Mouse (Mus musculus) liver, embryonic 14.5 days (tissue): ENCODE measurements around the gene Gm37240. TPM values are rescaled to one million over a fixed set of nuclear protein-coding genes. Genes with fewer than 3 reads are reported as not detected.
A peak's percentile ranks its signal among the peaks of the same experiment; 100 is the strongest.

Source experiments
- ATAC-seq: fragments of 200-750 bp; cut with Nextera tagmentation; 2 replicates; pipeline ENCODE4 v1.8.0; 2017; ENCODE audit warnings: moderate number of reproducible peaks, mild to moderate bottlenecking, moderate library complexity; ENCODE audit not compliant: insufficient read depth
- DNase-seq, 3 experiments: peaks; one replicate each; pipeline ENCODE4 v3.0.0-alpha.2; 2012 to 2013; ENCODE audit warnings: low read depth in 3 of 3, low spot score in 3 of 3
- H3K27ac ChIP-seq: fragments of 300-500 bp; sonication (generic); 2 replicates; pipeline ENCODE4 v1.5.1; 2014; ENCODE audit warnings: moderate library complexity, mild to moderate bottlenecking, control low read depth, inconsistent platforms
- H3K27me3 ChIP-seq: fragments of 300-500 bp; sonication (generic); 2 replicates; pipeline ENCODE4 v1.6.1; 2014; ENCODE audit warnings: mild to moderate bottlenecking, low read length, moderate library complexity; ENCODE audit not compliant: control insufficient read depth, insufficient read depth
- H3K36me3 ChIP-seq: fragments of 300-500 bp; sonication (generic); replicated peaks from 2 replicates; pipeline ENCODE4 v1.6.1; 2014; ENCODE audit warnings: low read depth; ENCODE audit not compliant: control insufficient read depth, insufficient read depth
- H3K4me1 ChIP-seq, 2 experiments: fragments of 200-500 bp in 1 of 2; fragments of 300-500 bp in 1 of 2; sonication (generic) in 1 of 2; replicated peaks; 2 replicates each; pipeline ENCODE4 v1.6.1; 2012 to 2014; ENCODE audit warnings: antibody characterized with exemption in 1 of 2, inconsistent platforms in 1 of 2, low read length in 1 of 2; ENCODE audit not compliant: control insufficient read depth in 2 of 2, insufficient read depth in 2 of 2
- H3K4me2 ChIP-seq: fragments of 300-500 bp; sonication (generic); 2 replicates; pipeline ENCODE4 v1.6.1; 2014; ENCODE audit warnings: low read depth, mild to moderate bottlenecking, control low read depth, moderate library complexity
- H3K4me3 ChIP-seq, 2 experiments: fragments of 200-500 bp in 1 of 2; fragments of 300-500 bp in 1 of 2; sonication (generic) in 1 of 2; 2 replicates each; pipeline ENCODE4 v1.5.1; 2012 to 2014; ENCODE audit warnings: low read depth in 2 of 2, low read length in 2 of 2, mild to moderate bottlenecking in 2 of 2, control low read depth in 1 of 2, inconsistent platforms in 1 of 2, moderate library complexity in 1 of 2; ENCODE audit not compliant: insufficient read depth in 1 of 2
- H3K9ac ChIP-seq: fragments of 300-500 bp; sonication (generic); replicated peaks from 2 replicates; pipeline ENCODE4 v1.6.1; 2014; ENCODE audit warnings: mild to moderate bottlenecking, control low read depth, moderate library complexity
- H3K9me3 ChIP-seq: fragments of 300-500 bp; sonication (generic); 2 replicates; pipeline ENCODE4 v1.6.1; 2016; ENCODE audit warnings: low read length, mixed read lengths; ENCODE audit not compliant: control insufficient read depth
- CTCF ChIP-seq: IDR thresholded peaks from 2 replicates; pipeline ENCODE4 v1.5.1; 2016; ENCODE audit warnings: antibody characterized with exemption, low read depth, control low read depth
- EP300 ChIP-seq: IDR thresholded peaks from 2 replicates; pipeline ENCODE4 v1.6.1; 2016; ENCODE audit warnings: antibody characterized with exemption, low read depth
- WGBS: fragments of 180-500 bp; shearing (Covaris S2); extraction: QIAGEN DNeasy Blood & Tissue Kit; methylation state at CpG from one replicate; pipeline ENCODE4 v1.1.7; 2014; ENCODE audit not compliant: insufficient replicate concordance; 5-methylcytosine and 5-hydroxymethylcytosine counted together
- polyA plus RNA-seq, 2 experiments: library from polyadenylated mRNA; depleted of rRNA in 1 of 2; stranded (reverse) in 1 of 2; unstranded in 1 of 2; fragments of >200 nt; fragmentation: Nextera tagmentation in 1 of 2; extraction: Ambion mirVana in 1 of 2; gene quantifications; 2 replicates each; pipeline versions ENCODE4 v1.2.1 to v1.2.3; 2012 to 2014

Gm37240 gene
- polyA plus RNA-seq, 2 experiments, result 0.03 to 0.30 TPM

DNA sequence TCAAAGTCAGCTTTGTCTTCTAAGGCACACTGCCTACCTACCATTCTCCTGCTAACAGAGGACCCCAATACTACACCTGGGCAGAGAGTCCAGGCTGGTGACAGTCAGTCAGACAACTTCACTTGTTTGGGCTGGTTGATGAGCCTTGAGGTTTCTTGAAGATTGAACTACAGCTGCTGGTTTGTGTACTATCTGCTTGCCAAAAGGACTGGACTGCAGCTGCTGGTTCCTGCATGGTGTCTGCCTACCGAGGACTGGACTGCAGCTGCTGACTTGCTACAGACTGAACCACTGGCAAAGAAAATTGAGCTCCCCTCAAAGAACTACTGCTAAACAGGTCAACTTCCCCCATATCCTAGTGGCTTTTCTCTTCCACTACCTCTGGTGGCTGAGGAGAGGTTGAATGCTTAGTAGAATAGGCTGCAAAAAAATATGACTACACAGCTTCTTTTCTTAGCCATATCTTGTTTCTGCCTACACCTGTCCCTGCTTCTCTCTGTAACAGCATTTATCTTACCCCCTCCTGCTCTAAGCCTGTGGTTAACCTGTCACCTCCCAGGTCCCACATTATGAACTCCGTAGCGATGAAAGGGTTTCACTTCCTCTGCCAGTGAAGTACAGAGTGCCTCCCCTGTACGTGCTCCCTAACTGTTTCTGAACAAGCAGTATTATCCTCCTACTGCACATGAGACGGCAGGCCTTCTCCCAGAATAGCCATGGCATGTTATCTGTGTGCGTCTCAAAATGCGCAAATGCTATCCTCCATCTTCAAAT is 173.2 kb downstream of the Gm37240 start:
- ATAC-seq (no peak), DNase-seq (no peak)
- no peaks in the 10 kb centered on the region for H3K36me3 ChIP-seq
- H3K9ac ChIP-seq, result no peak overlapping the region
- H3K4me3 ChIP-seq, result no peak overlapping the region
- H3K9me3 ChIP-seq, result no peaks in the 10 kb centered on the region
- no peak overlapping the region for H3K4me2 ChIP-seq
- H3K27me3 ChIP-seq, result no peaks in the 10 kb centered on the region
- 51% methylated on average over 7 of the region's 7 CpGs for WGBS
- H3K4me1 ChIP-seq, result peaks cover 0 to 13% of the 10 kb centered on the region in 2 experiments; a peak in 3 of 4 replicates
- no peak overlapping the region for H3K27ac ChIP-seq
- no peak for TF ChIP-seq CTCF
- TF ChIP-seq EP300, result no peak

DNA sequence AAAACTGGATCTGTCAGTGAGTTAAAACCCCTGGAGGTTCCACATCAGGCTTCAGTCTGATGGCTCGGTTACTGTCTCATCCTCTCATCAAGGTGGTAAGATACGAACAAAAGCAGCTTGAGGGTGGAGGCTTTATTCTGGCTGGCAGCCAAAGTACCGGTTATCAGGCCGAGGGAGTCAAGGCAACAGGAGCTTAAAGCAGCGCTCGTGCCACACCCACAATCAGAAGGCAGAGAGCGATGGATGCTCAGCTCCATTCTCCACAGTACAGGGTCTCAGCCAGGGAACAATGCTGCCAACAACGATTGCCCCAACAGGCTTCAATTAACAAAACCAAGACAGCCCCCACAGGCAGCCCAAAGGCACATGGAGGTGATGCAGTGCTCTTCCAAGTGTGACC is 176.6 kb downstream of the Gm37240 start:
- ATAC-seq (peak; percentile 67), DNase-seq (peak; percentile 35 to 61 (median 47))
- H3K4me3 ChIP-seq, result no peak overlapping the region
- no peak for TF ChIP-seq CTCF
- no peak for TF ChIP-seq EP300
- no peaks in the 10 kb centered on the region for H3K27me3 ChIP-seq
- peaks cover 0 to 7% of the 10 kb centered on the region in 2 experiments; a peak in 3 of 4 replicates for H3K4me1 ChIP-seq
- H3K4me2 ChIP-seq, result no peak overlapping the region
- WGBS, result 17% methylated on average over 8 of the region's 8 CpGs
- H3K36me3 ChIP-seq, result no peaks in the 10 kb centered on the region
- H3K27ac ChIP-seq, result no peak overlapping the region
- H3K9me3 ChIP-seq, result no peaks in the 10 kb centered on the region
- H3K9ac ChIP-seq, result no peak overlapping the region

DNA sequence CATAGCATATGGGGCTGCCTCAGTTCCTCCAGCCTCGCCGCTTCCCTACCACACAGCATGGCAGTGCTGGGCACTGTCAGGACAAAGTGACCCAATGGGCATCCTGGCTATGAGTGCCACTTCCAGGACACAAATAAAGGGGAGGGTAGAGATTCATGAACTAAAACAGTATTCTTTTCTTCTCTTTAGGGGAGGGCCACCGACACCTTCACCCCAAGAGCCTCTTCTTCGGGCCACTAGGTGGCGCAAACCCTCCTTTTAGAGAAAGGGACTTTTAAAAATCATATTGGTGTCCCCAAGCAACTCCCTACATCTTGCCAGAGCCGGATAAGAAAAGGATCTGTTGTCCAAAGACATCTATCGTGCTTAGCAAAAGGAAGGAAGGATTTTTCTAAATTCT is 179.9 kb downstream of the Gm37240 start:
- H3K4me1 ChIP-seq, result peaks cover 0 to 8% of the 10 kb centered on the region in 2 experiments; a peak in 2 of 4 replicates
- DNase-seq, result peak in 1 of 3 experiments; percentile 24
- no peaks in the 10 kb centered on the region for H3K36me3 ChIP-seq
- no peak overlapping the region for H3K9ac ChIP-seq
- no peaks in the 10 kb centered on the region for H3K9me3 ChIP-seq
- no peak overlapping the region for H3K27ac ChIP-seq
- ATAC-seq, result no peak
- H3K4me3 ChIP-seq, result no peak overlapping the region
- 31% methylated on average over 7 of the region's 7 CpGs for WGBS
- no peak overlapping the region for H3K4me2 ChIP-seq
- H3K27me3 ChIP-seq, result no peaks in the 10 kb centered on the region
- TF ChIP-seq CTCF, result peak; percentile 73
- no peak for TF ChIP-seq EP300

DNA sequence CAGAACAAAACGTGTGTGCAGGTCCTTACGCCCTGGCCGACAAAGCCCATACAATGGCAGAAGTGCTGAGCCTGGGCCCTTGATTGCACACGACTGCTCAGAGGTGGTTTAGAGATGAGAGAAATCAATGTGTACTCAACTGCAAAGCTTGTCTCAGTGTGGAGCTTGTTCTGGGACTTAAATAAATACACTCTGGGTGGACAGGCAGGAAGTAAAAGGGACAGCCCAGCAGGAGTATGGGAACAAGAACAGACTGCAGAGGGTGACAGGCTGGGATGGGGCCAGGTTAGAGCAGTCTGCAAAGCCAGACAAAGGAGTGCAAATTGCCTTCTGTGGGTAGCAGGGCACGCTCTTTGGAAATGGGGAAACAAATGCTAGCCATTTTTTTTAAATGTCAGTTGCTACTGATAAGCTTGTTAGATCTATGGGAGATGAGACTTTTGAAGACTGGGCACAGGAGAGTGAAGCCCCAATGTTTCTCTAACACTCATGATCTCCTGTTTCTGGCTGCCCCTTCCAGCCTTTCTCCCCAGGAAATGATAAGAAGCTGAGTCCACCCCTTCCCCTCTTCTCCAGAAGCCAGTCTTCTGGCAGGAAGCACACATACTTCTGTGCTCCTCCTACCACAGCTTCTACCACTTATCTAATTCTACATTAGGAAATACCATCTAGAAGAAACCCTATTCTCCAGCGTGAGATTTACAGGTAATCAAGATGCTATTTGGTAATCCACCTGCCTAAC is 184.0 kb downstream of the Gm37240 start:
- H3K27ac ChIP-seq, result no peak overlapping the region
- TF ChIP-seq CTCF (no peak), EP300 (no peak)
- DNase-seq (no peak), ATAC-seq (no peak)
- H3K4me3 ChIP-seq, result no peak overlapping the region
- H3K27me3 ChIP-seq, result no peaks in the 10 kb centered on the region
- no peaks in the 10 kb centered on the region for H3K9me3 ChIP-seq
- 36% methylated on average over 6 of the region's 6 CpGs for WGBS
- no peaks in the 10 kb centered on the region for H3K36me3 ChIP-seq
- H3K4me1 ChIP-seq, result 0 out of 4 replicates have a peak, but pooled peaks cover 0 to 4% of the 10 kb centered on the region in 2 experiments
- H3K9ac ChIP-seq, result no peak overlapping the region
- no peak overlapping the region for H3K4me2 ChIP-seq

GRCm38 (mm10) chr3:85698496-85698895 is 188.8 kb downstream of the Gm37240 start:
- H3K27ac ChIP-seq, result no peak overlapping the region
- WGBS, result 49% methylated on average over 4 of the region's 4 CpGs
- TF ChIP-seq EP300, result no peak
- TF ChIP-seq CTCF, result no peak
- H3K4me1 ChIP-seq, result 0 out of 4 replicates have a peak, but pooled peaks cover 0 to 3% of the 10 kb centered on the region in 2 experiments
- H3K9ac ChIP-seq, result no peak overlapping the region
- H3K4me3 ChIP-seq, result no peak overlapping the region
- H3K9me3 ChIP-seq, result no peaks in the 10 kb centered on the region
- H3K4me2 ChIP-seq, result no peak overlapping the region
- DNase-seq, result no peak
- ATAC-seq, result no peak
- no peaks in the 10 kb centered on the region for H3K36me3 ChIP-seq
- H3K27me3 ChIP-seq, result no peaks in the 10 kb centered on the region
